Mouse (Mus musculus) spleen, postnatal 36 days (tissue): ENCODE data around the gene Pde4d.

Experiments used
- DNase-seq, 2 experiments: peaks; one replicate each; pipeline ENCODE4 v3.0.0; 2022; ENCODE audit warnings: low spot score in 2 of 2, mixed read lengths in 1 of 2

Gene Pde4d

DNA sequence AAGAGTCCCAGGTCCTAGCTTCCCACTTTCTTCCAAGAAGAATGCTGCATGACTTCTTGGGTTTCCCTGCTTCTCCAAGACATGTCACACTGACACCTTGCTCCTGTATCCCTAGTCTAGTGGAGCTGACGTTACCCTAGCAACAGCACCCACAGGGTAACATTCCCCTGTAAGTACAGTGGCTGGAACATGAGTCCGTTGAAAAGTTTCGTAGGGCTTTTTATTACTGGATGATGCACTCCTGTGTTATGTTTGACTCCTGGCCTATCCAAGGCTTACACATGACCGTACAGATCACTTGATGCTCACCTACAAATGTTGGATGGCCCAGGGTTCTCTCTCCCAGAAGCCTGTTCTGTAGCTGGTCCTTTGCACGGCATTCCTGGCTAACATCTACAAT, 1307.1 kb downstream of the Pde4d start:
- no peak for DNase-seq

DNA sequence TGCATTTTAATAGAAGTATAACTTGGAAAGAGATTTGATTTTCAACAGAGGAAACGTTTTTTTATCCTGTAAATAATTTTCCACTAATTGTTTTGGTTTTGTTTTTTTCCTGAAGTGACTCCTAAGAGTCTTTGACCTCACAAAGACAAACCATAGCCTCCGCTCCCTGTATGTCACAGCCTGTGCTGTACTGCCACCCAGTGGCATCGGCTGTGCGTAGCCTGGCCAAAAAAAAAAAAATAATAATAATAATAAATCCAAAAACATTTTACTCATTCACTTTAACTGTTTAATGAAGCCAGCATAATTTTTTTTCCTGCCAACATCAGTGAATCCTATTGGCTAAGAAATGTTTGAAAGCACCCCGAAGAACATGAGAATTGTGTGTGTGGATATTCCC, 1309.5 kb downstream of the Pde4d start:
- DNase-seq: no peak

DNA sequence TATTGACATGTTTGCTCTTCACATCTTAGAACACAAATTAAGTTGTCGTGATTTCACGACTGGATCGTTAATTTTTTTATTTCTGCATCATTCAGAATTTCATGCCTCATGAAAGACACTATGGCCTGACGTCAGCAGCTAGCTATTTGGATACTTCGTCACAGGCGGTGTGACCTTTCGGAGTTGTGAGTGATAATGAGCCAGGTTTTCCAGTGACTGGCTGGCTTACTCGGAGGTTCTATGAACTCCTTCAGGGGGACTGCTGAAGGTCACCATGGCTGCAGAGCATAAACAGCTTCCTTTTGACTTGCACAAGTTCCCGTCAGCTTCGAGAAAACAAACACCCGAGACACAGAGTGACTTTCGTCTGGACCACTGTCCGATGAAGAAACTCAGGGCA, 1311.3 kb downstream of the Pde4d start:
- DNase-seq: no peak

DNA sequence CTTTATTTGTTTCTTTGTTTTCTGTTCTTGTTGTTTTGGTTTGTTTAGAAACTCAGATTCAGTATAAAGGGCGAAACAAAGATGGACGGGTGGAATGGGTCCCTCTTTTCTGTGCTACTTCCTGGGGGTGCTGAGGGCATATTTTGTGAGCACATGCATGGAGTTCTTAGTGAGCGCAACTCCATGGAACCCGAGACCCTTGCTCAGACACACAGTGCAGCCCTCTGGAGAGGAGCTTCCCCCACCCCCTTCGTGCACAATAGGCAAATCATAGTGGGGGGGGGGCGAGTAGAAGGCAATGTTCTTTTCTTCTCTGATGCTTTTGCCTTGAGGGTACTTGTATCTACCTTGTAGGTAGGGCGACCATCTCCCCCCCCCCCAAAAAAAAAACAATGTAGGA, 1325.0 kb downstream of the Pde4d start:
- no peak for DNase-seq

DNA sequence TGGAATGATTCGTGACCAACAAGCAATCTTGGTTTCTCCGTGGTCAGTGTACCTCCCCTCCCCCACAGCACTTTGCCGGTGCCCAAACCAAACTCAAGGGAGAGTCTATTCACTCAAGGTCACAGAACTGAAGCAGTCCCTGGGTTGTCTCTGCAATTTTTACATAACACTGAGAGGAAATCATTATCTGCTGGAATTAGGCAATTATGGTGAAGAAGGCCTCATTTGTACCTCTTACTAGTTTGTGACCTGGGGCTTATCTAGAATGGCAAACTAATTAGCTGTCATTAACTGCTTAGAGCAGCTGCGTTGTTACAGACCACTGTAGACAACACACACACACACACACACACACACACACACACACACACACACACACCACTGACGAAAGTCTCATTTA, 1325.4 kb downstream of the Pde4d start:
- DNase-seq: no peak

DNA sequence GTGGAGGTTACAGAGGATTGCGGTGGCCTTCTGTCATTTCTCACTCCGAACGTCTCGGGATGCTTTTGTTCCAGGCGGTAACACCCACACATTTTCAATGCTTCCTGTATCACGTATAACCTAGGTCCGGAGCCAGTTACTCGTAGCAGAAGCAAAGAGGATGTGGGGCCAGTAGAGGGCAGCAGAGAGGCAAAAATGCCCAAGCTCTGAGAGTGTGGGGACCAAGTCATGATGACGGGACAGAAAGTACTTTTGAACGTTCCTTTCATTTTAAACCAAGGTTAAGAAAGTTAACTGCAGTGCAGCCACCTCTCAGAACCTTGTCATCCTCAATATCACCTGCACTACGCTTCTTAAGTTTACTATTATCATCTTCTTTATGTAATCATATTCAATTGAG, 1326.4 kb downstream of the Pde4d start:
- DNase-seq: peak; percentile 85 to 89

DNA sequence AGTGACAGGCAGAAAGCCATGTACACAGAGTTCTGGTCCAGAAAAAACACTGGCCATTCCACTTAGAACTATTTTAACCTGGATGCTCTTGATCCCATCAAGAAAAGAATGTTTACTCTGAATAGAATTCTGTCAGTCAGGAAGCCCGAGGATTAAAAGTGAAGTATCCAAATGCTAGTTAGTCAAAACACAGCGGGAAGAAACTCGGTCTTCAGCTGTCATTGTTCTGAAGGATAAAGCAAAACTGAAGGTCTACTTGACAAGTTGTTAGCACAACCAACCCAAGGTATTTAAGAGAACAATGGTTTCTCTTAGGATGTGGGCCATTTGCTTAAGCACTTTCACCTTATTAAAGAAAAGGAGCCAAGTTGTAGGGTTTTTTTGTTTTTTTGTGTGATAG, 1327.2 kb downstream of the Pde4d start:
- DNase-seq: no peak

DNA sequence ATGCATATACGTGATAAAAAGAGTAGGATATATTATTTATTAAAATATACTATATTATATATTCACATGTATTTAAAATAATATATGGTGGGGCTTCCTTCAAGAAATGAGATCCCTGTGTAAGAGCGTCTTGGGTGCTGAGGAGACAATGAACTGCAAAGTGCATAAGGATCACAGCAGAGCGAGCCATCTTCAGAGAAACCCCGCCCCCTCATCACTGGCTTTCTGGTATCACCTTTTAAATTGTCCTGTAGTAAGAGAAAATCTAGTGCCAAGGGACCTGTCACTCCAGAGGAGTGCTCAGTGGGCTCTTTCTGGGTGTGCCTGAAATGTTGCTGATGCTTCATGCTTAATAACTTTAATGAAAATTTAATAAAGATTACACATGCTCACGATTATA, 1327.7 kb downstream of the Pde4d start:
- no peak for DNase-seq

DNA sequence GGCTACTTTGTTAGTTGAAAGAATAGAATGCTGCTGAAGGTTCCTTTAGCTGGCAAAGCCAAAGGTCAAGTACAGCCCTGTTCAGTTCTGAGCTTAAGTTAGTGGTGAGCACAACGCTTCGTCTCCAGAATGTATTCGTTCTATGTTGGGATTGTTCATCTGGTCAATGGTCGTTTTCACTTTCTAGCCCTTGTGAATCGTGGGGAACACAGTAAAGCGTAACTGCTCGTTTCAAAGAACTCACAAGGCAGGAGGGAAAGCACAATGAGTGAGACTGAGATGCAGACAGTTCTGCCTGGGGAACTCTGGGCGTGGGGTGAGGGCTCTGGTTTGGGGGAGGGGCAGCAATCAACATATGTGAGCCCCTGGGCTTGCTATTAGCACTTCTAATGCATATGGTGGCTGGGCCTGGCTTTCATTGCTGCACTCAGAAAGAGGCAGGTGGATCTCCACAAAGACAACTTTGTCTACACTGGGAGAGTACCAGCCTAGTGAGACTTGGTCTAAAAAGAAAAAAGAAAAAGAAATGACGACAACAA, 1328.6 kb downstream of the Pde4d start:
- no peak for DNase-seq

DNA sequence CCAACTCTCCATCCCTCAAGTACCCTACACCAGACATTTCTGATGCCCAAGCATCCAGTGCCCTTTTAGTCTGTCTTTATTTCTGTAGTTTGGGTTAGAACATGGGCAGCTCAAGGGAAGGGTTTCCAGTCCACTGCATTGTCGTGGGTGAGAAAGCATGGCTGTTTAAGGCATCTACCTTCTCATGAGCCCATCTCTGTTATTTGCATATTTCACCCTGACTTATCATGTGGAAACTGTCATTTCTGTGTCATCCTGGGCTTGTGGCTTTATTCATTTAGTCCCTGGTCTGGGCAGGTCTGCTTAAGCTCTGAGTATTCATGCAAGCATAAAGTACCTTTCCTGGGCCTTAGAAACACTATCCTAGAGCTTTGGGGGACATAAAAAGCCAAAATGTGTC, 1331.7 kb downstream of the Pde4d start:
- DNase-seq: peak; percentile 52 to 60

DNA sequence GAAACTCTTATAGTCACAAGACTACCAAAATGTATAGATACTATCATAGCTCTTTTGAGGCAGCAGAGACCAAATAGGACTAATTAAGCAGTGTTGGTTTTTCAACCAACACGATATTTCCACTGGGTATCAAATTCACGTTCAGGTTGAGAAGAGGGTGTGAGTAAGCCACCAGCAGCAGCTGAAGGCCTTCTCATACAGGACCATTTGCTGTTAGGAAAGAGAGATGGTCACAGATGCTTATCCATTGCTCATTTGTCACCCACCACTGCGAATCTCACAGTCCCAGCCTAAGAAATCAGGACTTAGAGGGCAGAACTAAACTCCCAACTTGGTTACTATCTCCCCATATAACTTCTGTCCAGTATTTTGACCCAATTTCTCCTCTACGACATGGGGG, 1338.9 kb downstream of the Pde4d start:
- no peak for DNase-seq

DNA sequence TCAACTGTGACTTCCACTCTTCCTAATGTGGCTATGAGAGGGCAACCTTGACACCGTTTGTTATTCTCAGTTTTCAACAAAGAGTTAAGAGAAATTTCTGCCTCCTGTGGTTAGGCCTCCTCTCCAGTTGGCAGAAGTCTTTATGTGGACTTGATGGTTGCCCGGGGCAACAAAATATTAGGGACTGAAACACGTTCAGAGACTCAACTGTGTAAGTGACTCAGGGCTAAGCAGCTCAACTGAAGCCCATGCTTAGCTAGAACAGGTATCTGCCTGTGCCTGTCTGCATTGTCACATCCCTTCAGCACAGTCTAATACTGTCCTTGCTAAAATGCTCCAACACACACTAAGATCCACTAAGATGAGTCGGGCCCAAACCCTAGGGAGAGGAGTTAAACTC, 1339.4 kb downstream of the Pde4d start:
- DNase-seq: no peak

DNA sequence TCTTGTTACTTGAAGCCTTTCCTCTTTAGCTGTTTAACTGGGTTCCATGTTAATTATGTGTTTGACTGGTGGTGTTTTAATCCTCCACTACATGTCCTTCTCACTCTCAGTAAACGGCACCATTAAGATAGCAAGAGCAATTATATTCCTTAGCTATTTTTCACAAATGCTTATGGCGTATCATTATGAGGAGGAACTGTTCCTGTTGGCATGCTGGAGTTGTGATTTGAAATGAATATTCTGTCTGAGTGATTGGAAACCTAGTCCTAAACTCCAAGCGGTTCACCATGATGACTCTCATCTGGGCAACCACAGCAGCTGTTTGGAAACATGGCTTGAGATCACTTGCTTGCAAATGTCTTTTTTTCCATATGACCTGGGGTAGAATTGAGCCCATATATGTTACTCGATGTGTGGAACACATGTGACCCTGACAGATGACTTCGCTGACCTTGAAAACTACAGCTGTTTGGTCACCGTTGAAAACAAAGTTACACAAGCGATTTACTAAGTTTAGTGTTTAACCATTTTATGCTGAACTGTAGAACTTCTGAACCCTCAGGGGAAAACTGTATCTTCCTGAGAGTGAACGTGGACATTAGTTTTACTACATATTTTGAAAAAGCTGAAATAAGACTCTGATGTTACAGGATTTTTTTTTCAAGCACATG, 1340.4 kb downstream of the Pde4d start:
- no peak for DNase-seq

DNA sequence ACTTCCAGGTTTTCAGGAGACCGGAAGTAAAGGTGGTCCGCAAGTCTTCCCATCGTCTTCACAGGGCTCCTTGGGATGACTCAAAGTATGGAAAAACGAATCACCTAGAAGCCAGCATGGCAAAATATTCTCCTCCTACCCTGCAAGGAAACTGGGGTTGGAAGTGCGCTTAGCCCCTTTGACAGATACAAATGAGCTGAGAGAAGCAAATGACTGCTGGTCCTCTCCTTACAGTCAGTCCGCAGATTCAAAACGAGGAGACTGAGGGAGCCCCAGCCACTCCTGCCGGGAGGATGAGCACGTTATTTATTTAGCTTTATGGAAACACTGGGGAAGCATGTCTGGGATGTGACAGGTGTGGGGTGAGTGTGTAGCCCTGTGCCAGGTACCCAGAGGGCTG, 1344.2 kb downstream of the Pde4d start:
- no peak for DNase-seq

DNA sequence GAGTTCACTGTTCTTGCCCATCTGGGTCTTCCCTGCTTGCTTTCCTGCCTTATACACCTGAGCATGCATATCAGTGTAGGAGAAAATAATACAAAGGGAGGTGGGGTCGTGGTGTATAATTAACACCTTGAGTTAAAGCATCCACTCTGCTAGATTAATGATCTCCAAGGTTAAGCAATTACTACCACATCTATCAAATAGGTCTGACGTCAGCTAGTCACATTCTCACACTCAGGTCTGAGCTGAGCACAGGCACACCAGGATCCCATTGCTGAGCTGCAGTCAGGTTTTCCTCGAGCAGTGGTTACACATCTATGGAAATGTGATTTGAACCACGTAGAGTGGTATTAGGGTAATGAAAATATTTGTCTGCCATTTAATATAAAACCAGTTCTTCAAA, 1348.9 kb downstream of the Pde4d start:
- DNase-seq: no peak

DNA sequence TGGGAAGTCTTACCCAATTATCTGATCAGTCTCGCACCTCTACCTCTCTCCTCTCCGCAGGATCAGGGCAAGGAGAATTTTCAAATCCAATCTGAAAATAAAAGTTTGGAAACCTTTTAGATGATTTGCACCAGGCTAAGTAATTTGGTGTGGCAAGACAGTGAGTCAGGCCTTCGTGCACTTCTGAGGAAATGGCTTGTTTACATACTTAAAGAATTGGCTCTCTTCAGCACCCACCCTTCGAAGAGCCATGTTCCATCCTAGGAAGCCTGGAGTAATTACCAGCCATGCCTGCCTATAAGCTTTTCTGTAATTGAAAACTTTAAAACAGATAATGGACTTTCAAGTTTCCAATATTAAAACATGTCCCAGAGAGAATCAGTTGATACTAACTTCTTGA, 1352.5 kb downstream of the Pde4d start:
- no peak for DNase-seq

DNA sequence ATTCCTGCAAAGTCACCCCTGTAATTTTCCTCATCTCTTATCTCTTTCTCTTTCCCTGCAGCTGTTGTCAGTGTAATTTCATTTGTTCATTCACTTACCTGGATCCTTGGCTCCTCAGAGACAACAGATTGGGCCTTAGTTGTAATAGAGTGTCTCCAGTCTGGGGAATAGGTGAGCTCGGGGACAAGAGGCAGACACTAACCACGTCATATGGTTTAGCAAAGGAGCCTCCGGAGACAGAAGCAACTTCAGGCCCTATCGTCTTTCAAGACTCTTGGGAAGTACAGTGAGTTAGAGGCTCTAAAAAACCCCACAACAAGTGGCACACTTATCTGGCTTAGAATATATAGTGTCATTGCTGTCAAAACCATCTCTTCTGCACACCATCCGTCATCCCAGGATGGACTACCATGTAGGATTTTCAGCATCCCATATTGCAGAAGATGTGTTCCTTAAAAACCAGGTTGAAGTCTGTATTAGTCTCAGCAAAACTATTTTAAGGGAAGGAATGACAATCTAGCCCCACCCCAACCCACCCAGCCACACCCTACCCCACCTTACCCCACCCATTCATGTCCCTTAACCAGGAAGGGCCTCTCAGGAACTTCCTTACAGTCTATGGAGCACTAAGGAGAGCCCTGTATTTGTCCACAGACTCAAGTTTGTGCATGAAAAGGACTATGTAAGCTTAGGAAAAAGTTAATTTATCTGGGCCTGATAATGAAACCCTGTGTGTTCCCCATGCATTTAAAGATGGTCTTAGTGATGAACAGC, 1356.6 kb downstream of the Pde4d start:
- DNase-seq: no peak

DNA sequence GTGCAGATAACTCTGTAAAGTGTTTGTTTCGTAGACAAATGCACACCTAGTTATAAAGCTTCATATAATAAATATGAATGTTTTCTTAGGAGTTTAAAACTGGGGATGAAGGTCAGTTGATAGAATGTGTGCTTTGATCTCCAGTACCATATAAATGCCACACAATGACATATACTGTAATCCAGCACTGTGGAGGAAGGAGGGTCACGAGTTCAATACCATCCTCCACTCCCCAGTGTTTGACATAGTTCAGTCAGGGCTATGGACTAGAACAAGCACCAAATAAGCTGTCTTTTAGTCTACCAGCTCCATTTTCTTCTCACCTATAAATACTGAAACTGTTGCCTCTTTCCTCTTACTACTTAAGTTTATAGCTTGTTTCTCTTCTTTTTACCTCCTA, 1357.3 kb downstream of the Pde4d start:
- no peak for DNase-seq

DNA sequence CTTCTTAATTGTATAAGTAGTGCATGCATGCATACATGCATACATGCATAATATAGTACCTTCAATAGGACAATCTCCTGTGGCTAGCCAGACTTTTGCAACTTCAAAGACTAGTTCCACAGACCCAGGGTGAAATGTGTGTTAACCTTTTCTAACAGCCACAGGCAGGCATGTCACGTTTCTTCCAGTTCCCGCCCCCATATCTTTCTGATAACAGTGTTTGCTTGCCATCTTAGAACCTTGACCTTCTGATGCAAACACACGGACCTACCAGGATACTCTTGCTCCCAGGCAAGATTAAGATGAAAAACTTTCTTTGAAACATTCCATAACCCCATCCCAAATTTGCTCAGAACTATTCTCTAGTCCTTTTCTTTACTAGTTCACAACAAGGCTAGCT, 1357.7 kb downstream of the Pde4d start:
- DNase-seq: no peak

DNA sequence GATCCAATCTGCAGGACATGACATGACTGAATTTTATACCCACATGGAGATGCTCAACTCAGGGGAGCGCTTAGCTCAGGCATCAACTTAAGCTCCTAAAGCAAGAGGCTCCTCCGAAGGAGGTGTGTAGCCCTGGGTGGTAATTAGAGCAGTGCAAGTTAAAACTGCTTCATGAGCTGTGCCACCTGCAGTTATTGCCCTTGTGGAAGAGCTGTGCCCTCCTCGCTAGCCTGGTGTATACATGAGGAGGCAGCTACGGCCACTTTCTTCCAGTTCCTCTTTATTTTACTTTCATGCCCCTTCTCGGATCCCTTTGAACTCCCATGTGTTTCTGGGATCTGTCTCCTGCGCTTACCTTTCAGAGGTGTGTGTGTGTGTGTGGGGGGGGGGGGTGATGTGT, 1358.3 kb downstream of the Pde4d start:
- no peak for DNase-seq

DNA sequence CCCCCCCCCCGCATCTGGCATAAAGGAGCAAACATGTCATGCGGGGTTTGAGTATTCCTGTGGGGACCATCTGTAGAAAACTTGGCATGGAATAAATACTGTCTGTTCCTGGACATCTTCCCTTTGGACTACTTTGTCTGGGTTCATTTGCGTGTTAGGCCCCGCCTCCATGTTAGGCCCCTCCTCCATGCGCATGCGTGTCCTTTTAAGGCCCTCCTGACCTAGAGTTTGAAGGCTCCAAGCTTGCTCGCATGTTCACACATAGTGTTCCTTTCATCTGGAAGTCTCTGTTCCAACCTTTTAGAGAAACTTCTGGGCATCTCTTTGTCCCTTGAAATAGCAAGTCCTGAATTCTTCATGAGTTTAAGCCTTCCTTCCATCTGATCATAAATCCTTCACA, 1359.2 kb downstream of the Pde4d start:
- no peak for DNase-seq

DNA sequence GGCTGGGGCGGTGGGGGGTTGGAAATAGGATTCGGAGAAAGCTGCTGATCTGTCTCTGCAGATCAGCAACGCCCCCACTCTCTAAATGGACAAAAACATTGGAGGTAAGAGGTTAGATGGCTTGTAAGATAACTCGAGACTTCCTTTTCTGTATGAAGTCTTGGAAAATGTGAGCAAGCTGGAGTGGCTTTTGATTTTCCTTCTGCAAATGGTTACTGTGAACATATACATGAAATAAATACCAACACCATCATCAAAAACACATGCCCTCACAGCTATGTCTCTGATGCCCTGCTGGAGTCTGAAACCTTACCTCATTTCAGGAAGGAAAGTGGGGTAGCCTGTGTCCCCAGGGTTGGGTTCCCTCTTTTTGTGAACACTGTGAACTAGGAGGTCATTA, 1359.9 kb downstream of the Pde4d start:
- DNase-seq: no peak

DNA sequence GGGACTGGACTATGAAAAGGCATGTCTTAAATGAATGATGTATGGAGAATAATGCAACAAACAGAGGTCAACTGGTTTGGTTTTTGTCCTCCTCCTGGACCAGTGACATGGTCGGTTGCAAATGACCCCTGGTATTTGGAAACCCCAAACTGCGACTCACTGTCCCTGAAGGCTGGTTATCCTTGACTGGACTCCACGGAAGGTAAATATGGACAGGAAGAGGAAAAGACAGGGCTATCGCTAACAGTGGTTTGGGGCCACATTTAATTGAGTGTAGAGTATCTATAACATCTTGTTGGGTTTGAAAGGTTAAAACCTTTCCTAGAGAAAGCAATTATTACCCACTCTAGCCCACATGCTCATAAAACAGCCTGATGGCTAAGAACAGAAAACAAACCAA, 1364.2 kb downstream of the Pde4d start:
- no peak for DNase-seq
